Mouse (Mus musculus): ENCODE results near the gene Dglucy.

DNA sequence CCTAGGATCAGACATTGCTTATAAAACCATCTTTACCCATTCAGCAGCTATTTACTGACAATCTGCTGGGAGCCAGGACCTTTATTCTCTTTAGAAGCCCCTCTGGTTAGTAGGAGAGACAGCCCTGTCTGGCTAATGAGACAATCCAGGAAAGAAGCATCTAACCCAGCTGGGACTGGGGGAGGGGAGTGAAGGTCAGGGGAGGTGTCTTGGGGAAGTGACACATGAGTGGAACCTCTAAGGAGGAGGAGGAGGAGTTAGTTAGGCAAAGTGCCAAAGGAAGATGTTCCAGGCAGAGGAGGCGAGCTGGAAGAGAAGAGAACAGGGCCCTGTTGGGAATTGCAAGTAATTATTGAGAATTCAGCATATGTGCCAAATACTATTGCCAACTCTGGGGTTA lies 25.1 kb upstream of the Dglucy start:
- TF ChIP-seq CTCF (IDR thresholded peaks at IDR 0.05; ENCODE audit: low read depth) (no peak), EP300 (optimal IDR thresholded peaks at IDR 0.05) (no peak)

Data from stomach, postnatal 0 days (tissue).